Mouse (Mus musculus) small intestine, adult 2 months (tissue): ENCODE data around the gene Hcn3. TPM values are rescaled to one million over a fixed set of nuclear protein-coding genes. Genes with fewer than 3 reads are reported as not detected.
A peak's percentile ranks its signal among the peaks of the same experiment; 100 is the strongest.

Source experiments
- H3K27ac ChIP-seq: fragments of 200-500 bp; 2 replicates; pipeline ENCODE4 v1.5.1; 2012; ENCODE audit warnings: low read depth, low read length, control low read depth, inconsistent platforms; ENCODE audit not compliant: insufficient read depth
- H3K27me3 ChIP-seq: fragments of 200-500 bp; 2 replicates; pipeline ENCODE4 v1.6.1; 2012; ENCODE audit warnings: mild to moderate bottlenecking, moderate library complexity, low read length, inconsistent platforms; ENCODE audit not compliant: control insufficient read depth, insufficient read depth
- H3K36me3 ChIP-seq: fragments of 200-500 bp; 2 replicates; pipeline ENCODE4 v1.6.1; 2012; ENCODE audit warnings: mild to moderate bottlenecking, low read length, control low read depth, inconsistent platforms; ENCODE audit not compliant: control insufficient read depth, insufficient read depth
- H3K4me1 ChIP-seq: fragments of 200-500 bp; 2 replicates; pipeline ENCODE4 v1.6.1; 2012; ENCODE audit warnings: low read length, inconsistent platforms, mixed read lengths; ENCODE audit not compliant: control insufficient read depth, insufficient read depth, insufficient read length
- H3K4me3 ChIP-seq: fragments of 200-500 bp; 2 replicates; pipeline ENCODE4 v1.5.1; 2012; ENCODE audit warnings: low read depth, mild to moderate bottlenecking, control low read depth, inconsistent platforms, low read length, moderate library complexity
- CTCF ChIP-seq: fragments of 200-500 bp; IDR thresholded peaks from 2 replicates; pipeline ENCODE4 v1.5.1; 2012; ENCODE audit warnings: low read depth, mild to moderate bottlenecking, control low read depth, inconsistent platforms, low read length, moderate library complexity, mixed read lengths; ENCODE audit not compliant: insufficient replicate concordance, insufficient read length; ENCODE audit errors: extremely low read depth
- POLR2A ChIP-seq: fragments of 200-500 bp; IDR thresholded peaks from 2 replicates; pipeline ENCODE4 v1.6.1; 2012; ENCODE audit warnings: low read depth, mild to moderate bottlenecking, control low read depth, inconsistent platforms, low read length, moderate library complexity
- WGBS: fragments of 180-500 bp; shearing (Covaris S2); methylation state at CpG from one replicate; pipeline ENCODE4 v1.1.7; 2018; 5-methylcytosine and 5-hydroxymethylcytosine counted together
- polyA plus RNA-seq: library from polyadenylated mRNA; depleted of rRNA; stranded (reverse); fragments of >200 nt; gene quantifications from 2 replicates; pipeline ENCODE4 v1.2.3, GENCODE M21; 2012

Hcn3 gene
- polyA plus RNA-seq, 1 experiment = 1.3 TPM

DNA sequence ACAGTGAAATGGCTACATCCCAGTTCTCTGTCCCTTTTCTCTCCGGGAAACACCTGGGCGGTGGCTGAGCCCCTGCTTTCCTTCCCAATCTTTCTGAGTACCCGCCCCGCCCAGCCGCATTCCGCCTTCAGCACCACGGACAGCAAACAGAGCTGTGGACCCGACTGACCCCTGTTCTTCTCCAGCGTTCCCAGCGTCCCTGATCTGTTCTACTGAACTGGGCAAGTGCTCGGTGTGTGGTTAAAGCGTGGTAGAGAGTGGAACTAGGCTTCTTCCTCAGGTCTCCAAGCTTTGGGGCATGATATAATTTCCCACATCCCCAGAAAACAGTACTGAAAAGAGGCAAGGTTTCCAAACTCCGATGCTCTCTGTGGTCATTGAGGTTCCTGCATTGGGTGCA lies 785 bp downstream of the Hcn3 start:
- 1% methylated on average over 13 of the region's 13 CpGs for WGBS
- TF ChIP-seq CTCF (no peak), POLR2A (no peak)
- Histone ChIP-seq H3K27ac (no peak overlapping the region), H3K4me1 (peaks cover 6% of the 10 kb centered on the region), H3K27me3 (peaks cover 18% of the 10 kb centered on the region; the same call in 1 of the 2 replicates), H3K4me3 (no peak overlapping the region), H3K36me3 (no peaks in the 10 kb centered on the region)

DNA sequence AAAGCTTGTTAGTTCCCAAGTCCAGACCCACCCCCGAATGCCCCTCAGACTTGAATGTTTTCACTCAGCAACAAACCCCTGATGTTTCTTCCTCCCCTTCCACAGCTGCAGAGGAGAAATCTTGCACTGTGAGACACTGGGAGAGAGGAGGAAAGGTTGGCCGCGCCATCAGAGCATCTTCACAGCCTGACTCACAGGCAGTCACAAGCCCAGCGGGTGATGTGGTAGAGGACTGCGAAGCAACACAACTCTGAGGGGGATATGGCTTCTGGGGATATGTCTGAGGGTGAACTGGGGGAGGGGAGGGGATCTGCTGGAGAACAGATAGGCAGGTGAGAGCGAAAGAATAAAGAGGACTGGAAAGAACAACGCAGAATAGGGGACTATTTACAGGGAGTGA lies 1.3 kb downstream of the Hcn3 start:
- Histone ChIP-seq H3K4me1 (peaks cover 6% of the 10 kb centered on the region), H3K36me3 (no peaks in the 10 kb centered on the region), H3K27me3 (peaks cover 18% of the 10 kb centered on the region; the same call in 1 of the 2 replicates), H3K4me3 (no peak overlapping the region), H3K27ac (no peak overlapping the region)
- TF ChIP-seq POLR2A (no peak), CTCF (no peak)
- WGBS = 21% methylated on average over 7 of the region's 7 CpGs

DNA sequence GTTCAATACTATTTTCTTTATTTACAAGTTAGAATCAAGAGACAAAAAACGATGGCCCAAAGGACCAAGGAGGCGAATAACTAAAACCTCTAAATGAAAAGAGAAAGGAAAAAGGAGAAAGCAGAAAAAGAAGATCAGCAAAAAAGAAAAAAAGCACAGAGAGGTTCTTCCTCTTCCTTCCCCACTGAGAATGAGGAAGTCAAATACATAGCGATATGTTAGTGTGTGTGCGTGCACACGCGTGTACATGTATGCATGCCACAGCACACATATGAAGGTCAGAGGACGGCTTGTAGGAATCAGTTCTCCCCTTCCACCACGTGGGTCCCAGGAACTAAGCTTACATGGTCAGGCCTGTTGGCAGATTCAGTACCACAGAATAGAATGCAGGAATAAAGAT lies 3.0 kb downstream of the Hcn3 start:
- Histone ChIP-seq H3K27me3 (peaks cover 18% of the 10 kb centered on the region; the same call in 1 of the 2 replicates), H3K27ac (no peak overlapping the region), H3K36me3 (no peaks in the 10 kb centered on the region), H3K4me1 (peaks cover 6% of the 10 kb centered on the region), H3K4me3 (no peak overlapping the region)
- TF ChIP-seq POLR2A (no peak), CTCF (no peak)
- 74% methylated on average over 8 of the region's 8 CpGs for WGBS

DNA sequence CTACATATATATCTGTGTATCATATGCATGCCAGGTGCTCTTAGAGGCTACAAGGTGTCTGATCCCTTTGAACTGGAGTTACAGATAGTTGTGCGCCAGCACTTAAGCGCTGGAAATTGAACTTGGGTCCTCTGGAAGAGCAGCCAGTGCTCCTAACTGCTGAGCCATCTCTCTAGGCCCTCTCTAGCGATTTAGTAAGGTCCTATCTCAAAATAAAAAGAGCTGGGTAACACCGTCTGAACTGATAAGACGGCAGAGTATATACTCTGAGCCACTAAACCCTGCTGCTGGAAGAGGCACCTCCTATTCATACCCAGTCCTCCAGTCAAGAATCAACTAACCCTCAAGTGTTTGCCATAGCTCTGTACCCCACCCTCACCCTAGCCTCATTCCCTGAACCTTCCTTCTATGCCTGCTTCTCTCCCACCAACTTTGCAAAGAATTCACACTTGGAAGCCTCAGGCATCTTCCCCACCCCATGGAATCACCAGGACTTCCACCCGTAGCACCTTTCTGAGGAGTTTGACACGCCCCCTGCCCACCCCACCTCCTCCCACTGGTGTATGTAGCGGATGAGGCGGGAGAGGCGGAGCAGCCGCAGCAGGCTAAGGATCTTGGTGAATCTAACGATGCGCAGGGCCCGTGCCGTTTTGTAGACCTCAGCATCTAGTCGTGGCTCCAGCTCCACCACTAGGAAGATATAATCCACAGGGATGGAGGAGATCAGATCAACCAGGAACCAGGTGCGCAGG lies 7.7 kb downstream of the Hcn3 start:
- Histone ChIP-seq H3K4me1 (peaks cover 10% of the 10 kb centered on the region), H3K4me3 (no peak overlapping the region), H3K36me3 (no peaks in the 10 kb centered on the region), H3K27me3 (peaks cover 6% of the 10 kb centered on the region; the same call in 1 of the 2 replicates), H3K27ac (no peak overlapping the region)
- 46% methylated on average over 17 of the region's 17 CpGs for WGBS
- no peak for TF ChIP-seq CTCF
- no peak for TF ChIP-seq POLR2A

DNA sequence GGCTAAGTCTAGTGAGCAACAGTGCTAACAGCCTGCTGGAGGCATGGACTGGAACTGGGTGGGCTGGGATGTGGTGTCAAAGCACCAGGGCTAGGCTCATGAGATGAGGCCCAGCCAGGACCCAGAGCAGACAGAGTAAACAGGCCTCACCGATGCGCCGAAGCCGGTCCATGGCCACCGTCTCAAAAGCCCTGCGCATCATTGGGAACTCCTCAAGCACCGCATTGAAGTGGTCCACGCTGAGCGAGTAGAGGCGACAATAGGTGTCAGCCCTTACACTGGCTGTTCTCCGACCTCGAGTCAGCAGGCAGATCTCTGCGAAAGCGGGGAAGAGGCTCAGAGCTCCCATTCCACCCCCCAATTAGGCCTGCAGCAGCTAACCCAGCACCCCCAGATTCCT lies 11.4 kb downstream of the Hcn3 start:
- peaks cover 21% of the 10 kb centered on the region for H3K36me3 ChIP-seq
- TF ChIP-seq POLR2A (no peak), CTCF (no peak)
- no peak overlapping the region for H3K4me3 ChIP-seq
- peaks cover 6% of the 10 kb centered on the region; the same call in 1 of the 2 replicates for H3K27me3 ChIP-seq
- WGBS = 72% methylated on average over 14 of the region's 14 CpGs
- no peak overlapping the region for H3K27ac ChIP-seq
- H3K4me1 ChIP-seq = peaks cover 10% of the 10 kb centered on the region

DNA sequence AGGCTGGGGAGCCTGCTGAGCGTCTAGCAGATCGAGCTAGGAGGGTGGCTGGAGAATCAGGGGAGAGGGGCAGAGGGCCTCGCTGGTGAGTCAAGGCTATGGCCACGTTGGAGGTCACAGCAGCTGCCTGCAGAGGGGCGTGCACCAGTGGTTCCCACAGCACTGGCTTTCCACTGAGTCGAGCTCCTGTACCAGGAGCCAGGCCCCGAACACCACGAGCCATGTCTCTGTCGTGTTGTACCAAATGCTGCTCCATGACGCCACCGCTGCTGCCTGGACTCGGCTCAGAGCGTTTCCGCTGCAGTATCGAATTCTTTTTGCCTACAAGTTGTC lies 12.1 kb downstream of the Hcn3 start:
- peaks cover 27% of the 10 kb centered on the region for H3K36me3 ChIP-seq
- peaks cover 6% of the 10 kb centered on the region; the same call in 1 of the 2 replicates for H3K27me3 ChIP-seq
- peak overlapping the region; percentile 54 for H3K4me3 ChIP-seq
- TF ChIP-seq CTCF (no peak), POLR2A (no peak)
- 11% methylated on average over 15 of the region's 15 CpGs for WGBS
- no peak overlapping the region for H3K27ac ChIP-seq
- peaks cover 10% of the 10 kb centered on the region for H3K4me1 ChIP-seq

DNA sequence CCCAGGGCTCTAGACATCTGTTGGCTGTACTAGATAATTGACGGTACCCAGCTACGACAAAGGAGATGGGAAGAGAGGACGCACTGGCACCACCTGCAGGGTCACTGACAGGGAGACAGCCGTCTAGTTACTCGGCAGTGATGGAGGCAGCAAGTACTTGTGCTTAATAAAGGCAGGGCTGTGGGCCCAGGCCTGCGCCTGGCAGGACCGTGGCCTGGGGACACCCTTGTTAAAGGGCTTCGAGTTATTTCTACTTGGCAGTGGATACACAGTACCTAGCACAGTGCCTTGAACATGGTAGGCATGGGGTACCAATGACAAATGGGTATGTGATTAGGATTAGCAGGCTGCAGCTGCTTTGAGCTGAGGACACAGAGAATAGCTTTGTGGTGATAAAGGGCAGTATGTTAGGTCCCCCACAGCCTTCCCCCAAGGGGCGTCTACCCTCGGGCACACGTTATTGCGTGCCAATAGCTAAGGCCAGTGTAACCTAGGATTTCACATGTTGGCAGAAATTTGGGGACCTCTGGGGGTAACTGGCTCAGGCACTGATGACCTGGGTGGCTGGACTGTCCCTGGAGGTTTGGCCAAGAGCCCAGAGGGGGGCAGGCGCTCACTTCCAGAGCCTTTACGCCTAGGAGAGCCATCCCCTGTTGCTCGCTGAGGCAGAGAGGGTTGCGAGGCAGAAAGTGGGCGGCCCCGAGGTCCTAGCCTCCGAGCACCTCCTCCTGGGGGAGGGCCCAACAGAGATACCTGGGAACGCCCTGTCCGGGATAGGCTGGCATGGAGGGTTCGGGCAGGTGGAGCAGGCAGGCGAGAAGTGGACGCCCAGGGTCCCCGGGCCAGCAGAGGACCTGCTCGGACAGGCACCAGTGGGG lies 12.7 kb downstream of the Hcn3 start:
- 23% methylated on average over 26 of the region's 26 CpGs for WGBS

More for the DNA sequence above, 12.7 kb downstream of the Hcn3 start:
- H3K27me3 ChIP-seq = peaks cover 6% of the 10 kb centered on the region; the same call in 1 of the 2 replicates
- no peak overlapping the region for H3K27ac ChIP-seq
- H3K4me3 ChIP-seq = peak overlapping the region; percentile 54
- peaks cover 10% of the 10 kb centered on the region for H3K4me1 ChIP-seq
- peaks cover 33% of the 10 kb centered on the region for H3K36me3 ChIP-seq
- no peak for TF ChIP-seq POLR2A
- TF ChIP-seq CTCF = no peak
